Mouse (Mus musculus) 416B (cell line): ENCODE data around the gene Tpm1.
A peak's percentile ranks its signal among the peaks of the same experiment; 100 is the strongest.

Experiments used
- DNase-seq: peaks from one replicate; pipeline ENCODE4 v3.0.0; 2011; ENCODE audit warnings: low read depth

Tpm1 gene

GRCm38 (mm10) chr9:67049086-67049824 is at the start of gene Tpm1:
Gene Tpm1 (minus strand): TSS chr9:67049406.
- no peak for DNase-seq

- DNase-seq: no peak
Measured at GRCm38 (mm10) chr9:67094371-67094770, 45.2 kb upstream of the Tpm1 start.

- DNase-seq: no peak
Measured at GRCm38 (mm10) chr9:67092210-67092609, 43.0 kb upstream of the Tpm1 start.

- DNase-seq: no peak
Measured at GRCm38 (mm10) chr9:67091598-67091997, 42.4 kb upstream of the Tpm1 start.

- DNase-seq: no peak
Measured at GRCm38 (mm10) chr9:67091151-67091550, 41.9 kb upstream of the Tpm1 start.

GRCm38 (mm10) chr9:67090633-67091045 is 41.4 kb upstream of the Tpm1 start:
- no peak for DNase-seq

GRCm38 (mm10) chr9:67089167-67089566 is 40.0 kb upstream of the Tpm1 start:
- DNase-seq: no peak

- no peak for DNase-seq
Measured at GRCm38 (mm10) chr9:67083801-67084200, 34.6 kb upstream of the Tpm1 start.

GRCm38 (mm10) chr9:67081688-67082087 is 32.5 kb upstream of the Tpm1 start:
- DNase-seq: peak; percentile 41

- DNase-seq: peak; percentile 44
Measured at GRCm38 (mm10) chr9:67077658-67078319, 28.6 kb upstream of the Tpm1 start.

GRCm38 (mm10) chr9:67077266-67077657 is 28.1 kb upstream of the Tpm1 start:
- peak; percentile 58 for DNase-seq

- peak; percentile 42 for DNase-seq
Measured at GRCm38 (mm10) chr9:67072182-67072581, 23.0 kb upstream of the Tpm1 start.

GRCm38 (mm10) chr9:67071596-67071995 is 22.4 kb upstream of the Tpm1 start:
- DNase-seq: no peak

- DNase-seq: no peak
Measured at GRCm38 (mm10) chr9:67071103-67071502, 21.9 kb upstream of the Tpm1 start.

GRCm38 (mm10) chr9:67066616-67067015 is 17.4 kb upstream of the Tpm1 start:
- no peak for DNase-seq

GRCm38 (mm10) chr9:67059714-67060113 is 10.5 kb upstream of the Tpm1 start:
- no peak for DNase-seq

- DNase-seq: no peak
Measured at GRCm38 (mm10) chr9:67058366-67058765, 9.2 kb upstream of the Tpm1 start.

- DNase-seq: no peak
Measured at GRCm38 (mm10) chr9:67050736-67051337, 1.6 kb upstream of the Tpm1 start.

- no peak for DNase-seq
Measured at GRCm38 (mm10) chr9:67049836-67050235, 630 bp upstream of the Tpm1 start.

- DNase-seq: no peak
Measured at GRCm38 (mm10) chr9:67048483-67049085, 622 bp downstream of the Tpm1 start.

- no peak for DNase-seq
Measured at GRCm38 (mm10) chr9:67047606-67048482, 1.4 kb downstream of the Tpm1 start.
